Mouse (Mus musculus) MEL-GATA-1-ER (cell line): ENCODE measurements around the gene Atp6v0e2.

ENCODE experiments used
- DNase-seq: peaks from one replicate; pipeline ENCODE4 v3.0.0-alpha.2; 2012; ENCODE audit warnings: low read depth; ENCODE audit errors: extremely low read depth

The Atp6v0e2 gene

DNA sequence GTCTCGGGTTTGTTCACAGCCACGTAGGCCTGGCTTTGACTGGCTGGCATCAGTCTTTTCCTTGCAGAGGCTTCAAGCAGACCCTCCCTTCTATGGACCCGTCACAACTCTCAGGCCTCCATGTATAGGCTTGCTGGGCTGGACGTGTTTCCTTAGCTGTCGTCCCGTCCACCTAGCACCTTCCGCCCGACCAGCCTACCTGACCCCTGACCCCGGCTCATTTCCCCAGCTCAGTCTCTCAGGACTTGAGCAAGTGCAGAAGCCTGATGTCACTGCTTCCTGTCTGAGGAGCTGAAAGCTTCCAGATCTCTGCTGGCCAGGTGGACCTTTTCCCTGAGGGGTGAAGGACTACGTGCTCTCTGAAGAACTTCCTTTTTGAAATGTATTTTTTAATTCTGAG is 35.9 kb downstream of the Atp6v0e2 start:
- DNase-seq, result no peak

DNA sequence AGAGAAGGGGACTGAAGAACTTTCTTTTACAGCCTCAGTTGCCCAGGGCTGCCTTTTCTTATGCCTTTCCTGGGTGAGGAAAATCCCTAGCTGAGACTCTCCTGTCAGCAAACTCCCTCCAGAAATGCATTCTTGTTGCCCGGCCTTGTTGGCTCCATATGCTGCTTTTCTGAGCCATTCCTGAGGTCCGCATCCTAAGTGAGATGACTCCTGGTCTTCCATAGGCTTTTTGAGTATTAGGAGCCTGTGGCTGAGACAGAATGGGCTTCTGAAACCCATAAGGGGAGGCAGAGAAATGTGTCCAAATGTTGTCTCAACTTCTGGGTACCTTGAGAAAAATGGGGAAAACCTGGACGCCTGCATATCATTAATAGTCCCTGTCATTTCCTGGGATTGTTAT is 36.6 kb downstream of the Atp6v0e2 start:
- DNase-seq, result no peak

DNA sequence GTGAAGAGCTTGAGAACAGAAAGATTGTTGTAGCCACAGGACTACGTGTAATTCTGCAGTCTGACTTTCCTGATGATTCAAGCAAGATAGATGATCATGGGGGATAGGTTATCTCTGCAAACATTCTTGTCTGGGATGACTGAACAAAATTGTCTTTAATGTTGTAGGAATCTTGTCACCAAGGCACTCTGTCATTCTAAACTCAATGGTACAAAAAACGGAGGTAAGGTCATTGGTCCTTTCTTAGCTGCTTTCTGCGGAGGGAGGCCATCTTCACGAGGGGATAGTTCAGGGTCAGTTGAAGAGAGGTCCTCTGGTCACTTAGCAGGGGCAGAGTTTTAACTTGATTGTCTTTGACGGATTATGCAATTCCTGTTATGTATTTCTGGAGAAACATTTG is 41.3 kb downstream of the Atp6v0e2 start:
- no peak for DNase-seq

DNA sequence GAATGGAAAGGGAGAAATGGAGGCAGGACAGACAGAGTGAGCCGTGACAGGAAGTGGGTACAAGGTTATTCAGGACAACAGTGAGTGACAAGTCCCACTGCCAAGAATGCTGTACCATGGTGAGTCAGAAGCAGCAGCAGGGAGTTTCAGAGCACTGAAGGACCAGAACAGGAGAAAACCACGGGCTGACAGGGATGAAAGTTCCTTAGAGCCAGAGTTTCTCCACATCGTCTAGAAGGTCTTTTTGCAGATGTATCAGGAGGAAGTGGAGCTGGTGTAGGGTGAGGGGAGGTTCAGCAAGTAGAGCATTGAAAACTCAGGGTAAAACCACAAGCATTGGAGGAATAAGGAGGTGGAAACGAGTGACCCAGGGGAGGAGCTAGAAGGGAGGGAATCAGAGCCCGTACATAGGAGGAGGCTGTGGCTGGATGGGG is 41.8 kb downstream of the Atp6v0e2 start:
- no peak for DNase-seq

DNA sequence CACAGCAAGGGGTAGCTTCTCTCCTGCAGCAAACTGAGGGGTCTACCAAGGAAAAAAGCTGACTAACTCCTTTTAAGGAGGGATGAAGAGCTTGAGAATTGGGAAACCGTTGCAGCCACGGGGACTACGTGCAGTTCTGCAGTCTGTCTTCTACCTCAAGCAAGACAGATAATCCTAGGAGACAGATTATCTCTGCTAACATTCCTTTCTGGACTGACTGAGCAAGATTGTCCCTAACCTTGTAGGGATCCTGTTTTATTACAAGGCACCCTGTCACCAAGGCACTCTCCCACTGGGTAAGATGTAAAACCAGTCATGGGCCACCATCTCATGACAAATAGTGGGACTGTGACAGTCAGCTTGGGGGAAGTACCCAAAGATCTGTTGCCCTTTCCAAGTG is 43.8 kb downstream of the Atp6v0e2 start:
- no peak for DNase-seq

DNA sequence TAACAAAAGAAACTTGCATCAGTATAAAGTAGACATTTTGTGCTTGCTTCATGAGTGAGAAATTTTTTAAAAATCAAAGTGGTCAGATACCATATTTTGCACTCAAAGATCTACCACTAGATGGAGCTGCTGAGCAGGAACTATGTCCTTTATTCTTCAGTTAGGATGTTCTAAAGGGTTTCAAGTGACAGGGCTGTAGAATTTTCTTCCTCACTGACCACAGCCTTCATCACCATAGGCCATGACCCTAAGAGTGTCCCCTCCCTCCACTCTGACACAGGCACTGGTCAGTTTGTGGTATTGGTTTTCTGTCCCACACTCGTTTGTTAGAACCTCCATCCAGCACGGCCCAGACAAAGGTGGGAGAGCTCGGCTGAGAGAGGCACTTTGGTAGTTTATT is 44.6 kb downstream of the Atp6v0e2 start:
- no peak for DNase-seq

DNA sequence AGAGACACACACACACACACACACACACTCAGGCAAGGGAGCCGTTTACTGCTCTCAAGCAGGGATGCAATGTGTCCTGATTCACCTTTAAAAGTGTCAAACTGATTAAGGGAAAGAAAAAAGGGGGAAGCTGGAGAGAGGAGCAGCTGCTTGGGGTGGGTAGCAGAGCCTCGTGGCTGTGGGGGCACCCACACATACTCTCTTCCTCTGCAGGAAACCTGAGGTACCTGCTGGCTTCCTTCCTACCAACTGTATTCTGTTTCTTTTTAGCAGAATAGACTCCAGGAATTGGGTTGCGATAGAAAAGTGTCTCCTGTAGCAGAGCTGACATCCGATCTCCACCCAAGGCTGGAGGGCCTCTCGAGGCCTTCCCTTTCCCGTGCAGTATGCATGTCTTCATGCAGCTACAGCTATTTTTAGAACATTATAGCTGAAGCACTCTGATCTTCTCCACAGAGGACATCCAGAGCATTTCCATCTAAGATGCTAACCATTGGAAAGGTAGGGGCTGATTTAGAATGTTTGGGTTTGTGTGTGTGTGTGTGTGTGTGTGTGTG is 51.9 kb downstream of the Atp6v0e2 start, which contains the start of gene Gm45021:
TSS of gene Gm45021 (plus strand) at position 417 of the 557 bp plus-strand sequence.
- no peak for DNase-seq
